Mouse (Mus musculus) urinary bladder, postnatal 36 days (tissue): ENCODE measurements around the gene Donson.
"Not testable (repeated sequence)": the region's sequence is repeated elsewhere in the genome, so short reads cannot be mapped to it uniquely, and the experiment has no call there.

Experiments
- DNase-seq, 2 experiments: peaks; one replicate each; pipeline ENCODE4 v3.0.0; 2022; ENCODE audit warnings: low spot score in 2 of 2, mixed read lengths in 1 of 2

The Donson gene

GRCm38 (mm10) chr16:91688023-91688618, 449 bp downstream of the Donson start:
- DNase-seq, result no peak

GRCm38 (mm10) chr16:91686369-91686768, 2.2 kb downstream of the Donson start:
- DNase-seq, result no peak

- DNase-seq, result no peak
Observed at GRCm38 (mm10) chr16:91685526-91685925, 3.0 kb downstream of the Donson start.

- no peak for DNase-seq
Observed at GRCm38 (mm10) chr16:91680656-91681055, 7.9 kb downstream of the Donson start.

- DNase-seq, result no peak
Observed at GRCm38 (mm10) chr16:91678147-91678911, 10.2 kb downstream of the Donson start.

GRCm38 (mm10) chr16:91674500-91674899, 14.1 kb downstream of the Donson start:
- DNase-seq, result no peak

GRCm38 (mm10) chr16:91663795-91664194, 24.8 kb downstream of the Donson start:
- no peak for DNase-seq

GRCm38 (mm10) chr16:91662336-91662735, 26.2 kb downstream of the Donson start:
- DNase-seq, result no peak

GRCm38 (mm10) chr16:91661397-91661796, 27.2 kb downstream of the Donson start:
- DNase-seq, result no peak

- no peak for DNase-seq
Observed at GRCm38 (mm10) chr16:91659798-91660197, 28.8 kb downstream of the Donson start.

GRCm38 (mm10) chr16:91658471-91658870, 30.1 kb downstream of the Donson start:
- no peak for DNase-seq

GRCm38 (mm10) chr16:91657285-91657684, 31.3 kb downstream of the Donson start:
- no peak for DNase-seq

GRCm38 (mm10) chr16:91655285-91655684, 33.3 kb downstream of the Donson start:
- DNase-seq, result no peak

GRCm38 (mm10) chr16:91652191-91652590, 36.4 kb downstream of the Donson start:
- DNase-seq, result no peak

- DNase-seq, result no peak
Observed at GRCm38 (mm10) chr16:91649781-91650180, 38.8 kb downstream of the Donson start.

GRCm38 (mm10) chr16:91649246-91649645, 39.3 kb downstream of the Donson start:
- no peak for DNase-seq

GRCm38 (mm10) chr16:91648220-91648550, 40.4 kb downstream of the Donson start:
- DNase-seq, result peak; percentile 77 to 83

- peak; percentile 85 to 97 for DNase-seq
Observed at GRCm38 (mm10) chr16:91647461-91648219, 40.9 kb downstream of the Donson start, which contains the start of gene Son. Gene Son (plus strand): TSS chr16:91647506.

- DNase-seq, result peak; percentile 92 to 95
Observed at GRCm38 (mm10) chr16:91646681-91647419, 41.7 kb downstream of the Donson start, which contains the start of gene Gart. Gene Gart (minus strand): TSS chr16:91646952.

GRCm38 (mm10) chr16:91645995-91646602, 42.5 kb downstream of the Donson start:
- no peak for DNase-seq

GRCm38 (mm10) chr16:91645420-91645819, 43.1 kb downstream of the Donson start:
- not testable (repeated sequence) for DNase-seq
